Mouse (Mus musculus): Measurements from ENCODE around the gene 1700042G07Rik.

GRCm38 (mm10) chr4:116185083-116185482 lies 11.9 kb downstream of the 1700042G07Rik start:
- TF ChIP-seq POLR2A (IDR thresholded peaks at IDR 0.05; ENCODE audit: low read depth, low read length) (no peak), CTCF (IDR thresholded peaks at IDR 0.05; ENCODE audit: borderline replicate concordance, insufficient read depth, low read length) (no peak)
